Mouse (Mus musculus) right cerebral cortex, postnatal 25 days (tissue): ENCODE measurements around the gene Grip1.

Experiments
- DNase-seq: peaks from one replicate; pipeline ENCODE4 v3.0.0; 2022

Grip1 gene

DNA sequence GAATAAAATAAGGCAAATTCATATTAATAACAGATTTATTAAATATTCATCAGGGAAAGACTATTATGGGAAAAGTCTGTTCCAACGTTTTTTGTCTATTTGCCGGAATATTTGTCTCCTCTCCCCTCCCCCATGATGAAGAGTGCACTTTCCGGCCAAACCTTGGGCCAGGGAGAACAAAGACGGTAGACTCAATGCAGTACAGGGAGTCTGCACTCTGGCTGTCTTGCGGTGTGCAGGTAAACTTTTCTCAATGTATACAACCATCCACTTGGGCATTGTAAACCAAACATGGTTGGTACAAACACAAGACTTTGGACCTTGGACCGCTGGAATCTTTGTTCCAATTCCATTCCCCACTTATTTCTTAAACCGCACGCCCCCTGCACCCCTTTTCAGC, 525.8 kb downstream of the Grip1 start:
- no peak for DNase-seq

DNA sequence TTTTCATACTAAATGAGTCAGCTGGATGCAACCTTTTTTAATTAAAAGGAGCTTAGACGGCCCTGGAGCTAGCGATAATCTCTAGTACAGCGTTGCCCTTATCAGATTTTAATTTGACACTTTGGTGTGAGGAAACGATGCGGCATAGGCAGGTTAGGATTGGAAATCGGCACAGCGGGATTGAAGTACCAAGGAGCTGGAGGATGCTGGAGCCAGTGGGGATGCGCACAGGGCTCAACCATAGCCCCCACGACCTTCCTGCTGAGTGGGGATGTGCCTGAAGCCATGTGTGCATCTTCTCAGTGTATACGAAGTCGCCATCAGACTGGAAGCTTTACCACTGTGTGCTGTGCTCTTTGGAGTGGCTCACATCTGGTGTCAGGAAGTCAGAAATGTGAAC, 526.4 kb downstream of the Grip1 start:
- no peak for DNase-seq

- DNase-seq, result no peak
These were observed 530.7 kb downstream of the Grip1 start for GRCm38 (mm10) chr10:119984299-119984698.

DNA sequence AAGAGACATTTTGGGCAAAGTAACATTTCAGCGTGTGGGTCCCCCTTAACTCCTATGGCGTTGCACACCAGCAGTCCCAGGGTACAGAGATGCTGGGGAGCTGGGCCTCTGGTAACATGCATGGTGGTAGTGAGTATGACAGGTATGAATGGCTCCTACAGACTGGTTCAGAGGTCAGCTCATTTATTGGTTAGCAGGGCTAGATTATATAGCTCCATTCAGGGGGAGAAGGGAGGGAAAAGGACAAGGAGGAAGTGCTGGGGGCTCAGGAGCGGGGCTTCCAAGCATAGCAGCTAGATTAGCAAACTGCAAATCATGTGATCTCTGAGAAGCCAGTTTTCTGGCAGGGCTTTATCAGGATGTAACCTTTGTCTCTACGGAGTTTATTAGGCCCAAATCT, 544.8 kb downstream of the Grip1 start:
- DNase-seq, result no peak

- DNase-seq, result no peak
These were observed 548.5 kb downstream of the Grip1 start for GRCm38 (mm10) chr10:120002149-120002548.

DNA sequence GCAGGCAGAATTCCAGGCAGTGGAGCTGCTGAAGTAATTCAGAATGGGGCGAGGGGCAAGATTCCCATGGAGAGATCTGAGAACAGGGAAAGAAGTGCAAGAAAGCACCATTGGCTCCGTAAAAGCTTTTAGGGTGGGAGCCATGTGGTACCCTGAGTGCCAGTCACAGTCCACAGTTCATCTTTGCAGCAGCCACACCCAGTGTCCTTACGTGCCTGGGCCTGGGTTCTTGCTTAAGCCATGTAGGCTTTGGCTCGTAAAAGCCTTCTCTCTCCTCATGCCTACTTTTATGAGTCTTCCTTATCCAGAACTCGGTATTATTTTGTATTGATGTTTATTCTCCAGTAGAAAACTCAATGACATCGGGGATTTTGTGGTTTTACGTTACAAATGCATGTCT, 550.5 kb downstream of the Grip1 start:
- no peak for DNase-seq

- DNase-seq, result no peak
These were observed 552.0 kb downstream of the Grip1 start for GRCm38 (mm10) chr10:120005581-120005980.

DNA sequence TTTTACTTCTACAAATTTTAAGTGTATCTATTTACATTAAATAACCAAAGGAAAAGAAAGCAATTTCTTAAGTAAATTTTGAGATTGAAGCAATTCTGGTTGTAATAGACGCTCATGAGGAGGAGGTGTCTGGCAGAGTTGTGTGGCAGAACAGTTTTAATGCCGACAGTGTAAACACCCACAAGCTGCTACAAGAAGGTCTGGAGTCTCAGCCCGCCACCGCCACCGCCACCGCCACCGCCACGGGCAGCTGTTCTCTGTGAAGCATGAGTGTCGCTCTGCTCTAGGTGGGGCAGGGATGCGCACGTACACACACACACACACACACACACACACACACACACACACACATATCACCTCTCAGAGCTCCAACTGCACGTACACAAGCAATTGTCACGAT, 558.7 kb downstream of the Grip1 start:
- DNase-seq, result peak; percentile 27

DNA sequence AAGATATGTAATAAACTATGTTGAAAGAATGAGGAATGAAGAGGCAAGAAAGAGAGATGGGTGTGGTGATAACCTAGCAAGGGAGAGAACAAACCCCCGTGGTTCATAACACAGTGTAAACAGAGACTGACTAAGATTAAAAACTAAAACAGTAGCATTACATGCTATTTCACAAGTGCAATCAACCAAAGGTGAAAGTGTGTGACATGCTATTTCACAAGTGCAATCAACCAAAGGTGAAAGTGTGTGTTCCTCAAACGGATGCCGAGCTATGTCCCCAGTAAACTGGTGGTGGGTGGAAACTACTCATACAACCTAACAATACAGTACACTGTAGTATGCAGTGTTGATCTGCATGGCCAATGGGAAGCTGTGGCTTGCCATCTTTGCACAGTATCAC, 561.5 kb downstream of the Grip1 start:
- no peak for DNase-seq

DNA sequence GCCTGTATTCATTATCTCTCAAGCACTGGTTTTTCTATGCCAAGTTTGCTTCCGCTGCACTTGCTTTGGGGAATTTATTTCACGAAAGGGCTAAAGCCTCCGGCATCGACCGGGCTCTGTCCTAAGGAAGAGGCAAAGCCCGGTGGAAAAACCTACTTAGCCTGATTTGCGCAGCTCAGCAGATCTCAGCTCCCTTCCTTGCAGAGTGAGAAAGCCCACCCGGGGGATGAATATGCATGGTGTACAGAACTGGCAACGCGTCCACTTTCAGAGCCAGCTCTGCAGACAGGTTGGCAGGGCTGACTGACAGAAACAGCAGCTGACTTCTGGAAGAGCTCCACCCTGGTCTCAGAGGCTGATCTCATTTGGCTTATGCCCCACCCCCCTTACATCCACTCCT, 572.8 kb downstream of the Grip1 start:
- no peak for DNase-seq

DNA sequence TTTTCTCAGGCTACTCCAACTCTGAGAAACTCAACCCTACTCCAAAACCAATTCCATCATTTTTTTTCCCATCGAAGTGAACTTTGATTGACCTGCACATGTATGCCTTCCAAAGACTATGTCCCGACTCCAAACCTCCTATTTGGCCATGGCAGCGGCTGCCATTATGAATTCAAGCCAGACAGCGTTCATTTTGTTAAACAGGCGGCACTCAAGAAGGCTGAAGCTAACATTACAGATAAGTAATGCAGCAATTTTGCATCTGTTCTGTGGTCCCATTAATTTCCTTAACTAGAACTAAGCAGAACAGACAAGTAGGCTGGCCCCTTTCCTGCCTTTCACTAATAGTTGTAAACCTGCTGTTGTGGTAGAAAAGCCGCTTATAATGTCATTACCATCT, 577.3 kb downstream of the Grip1 start:
- DNase-seq, result no peak

DNA sequence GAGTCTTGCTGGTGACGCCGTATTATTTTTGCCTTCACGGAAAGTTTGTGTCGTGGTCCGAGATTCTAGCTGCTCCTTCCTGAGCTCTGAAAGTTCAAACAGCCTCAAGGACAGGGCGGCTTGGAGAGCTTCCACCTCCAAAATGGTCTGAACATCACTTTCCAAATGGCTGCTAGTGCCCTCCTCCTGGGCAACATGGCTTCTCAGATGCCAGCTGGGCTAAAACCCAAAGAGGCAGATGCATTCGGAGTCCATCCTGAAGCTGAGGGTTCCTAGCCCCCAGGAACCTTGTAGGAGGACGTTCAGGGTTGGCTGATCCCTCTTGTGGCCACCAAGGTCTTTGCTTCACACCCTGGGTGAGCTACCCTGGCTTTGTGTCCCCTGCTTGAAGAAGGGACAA, 577.7 kb downstream of the Grip1 start:
- DNase-seq, result no peak

DNA sequence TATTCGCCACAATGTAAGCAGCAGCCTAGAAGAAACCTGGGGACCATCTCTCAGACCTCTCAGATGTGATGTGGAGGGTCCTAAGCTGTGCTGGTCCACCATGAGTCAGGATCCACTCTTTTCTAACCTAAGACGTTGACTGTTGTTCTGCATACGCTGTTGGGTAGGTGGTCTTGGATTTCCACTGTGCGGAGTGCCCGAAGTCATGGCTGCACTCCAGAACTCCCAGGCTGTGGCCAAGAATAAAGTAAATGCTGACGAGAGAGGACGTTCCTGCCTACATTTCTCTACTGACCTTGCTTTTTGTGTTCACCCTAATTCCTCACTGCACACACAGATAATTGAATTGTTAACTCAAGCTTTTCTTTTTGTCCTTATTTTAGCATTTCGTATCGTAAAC, 580.2 kb downstream of the Grip1 start:
- no peak for DNase-seq

GRCm38 (mm10) chr10:120035211-120035733, 581.6 kb downstream of the Grip1 start:
- no peak for DNase-seq

DNA sequence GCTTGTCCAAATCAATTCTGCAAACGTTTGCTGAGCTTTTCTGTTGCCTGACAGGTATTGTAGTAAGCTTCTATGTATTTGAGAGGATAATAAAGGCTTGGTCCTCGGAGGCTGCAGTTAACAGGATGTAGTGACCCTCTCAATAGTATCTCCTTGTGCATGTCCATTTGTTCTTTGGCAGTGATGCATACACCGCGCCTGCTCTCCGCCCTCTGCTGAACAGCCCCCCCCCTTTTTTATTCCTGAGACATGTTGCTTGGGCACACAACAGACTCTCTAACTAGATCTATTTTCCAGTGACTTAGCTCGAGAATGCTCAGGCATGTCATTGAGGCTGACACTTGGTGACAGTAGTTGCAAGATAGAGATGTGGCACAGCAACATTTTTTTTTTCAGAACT, 582.2 kb downstream of the Grip1 start:
- DNase-seq, result no peak

GRCm38 (mm10) chr10:120038194-120038593, 584.6 kb downstream of the Grip1 start:
- peak; percentile 57 for DNase-seq

DNA sequence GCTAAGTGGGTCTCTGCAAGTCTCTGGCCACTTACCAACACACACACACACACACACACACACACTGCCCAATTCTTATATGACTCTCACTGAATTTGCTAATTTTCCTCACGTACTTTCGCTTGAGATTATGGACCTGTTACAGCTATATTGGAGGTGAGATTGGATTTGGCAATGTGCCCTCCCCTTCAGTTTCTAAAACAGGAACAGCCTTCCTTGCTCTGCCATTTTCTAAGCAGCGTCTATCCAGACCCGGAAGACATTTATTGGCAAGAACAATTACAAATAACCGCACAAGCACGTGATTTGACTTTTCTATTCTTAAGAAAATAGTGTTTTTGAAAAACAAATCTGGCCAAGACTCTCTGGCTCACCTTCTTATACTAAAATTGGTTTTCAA, 590.6 kb downstream of the Grip1 start:
- no peak for DNase-seq

DNA sequence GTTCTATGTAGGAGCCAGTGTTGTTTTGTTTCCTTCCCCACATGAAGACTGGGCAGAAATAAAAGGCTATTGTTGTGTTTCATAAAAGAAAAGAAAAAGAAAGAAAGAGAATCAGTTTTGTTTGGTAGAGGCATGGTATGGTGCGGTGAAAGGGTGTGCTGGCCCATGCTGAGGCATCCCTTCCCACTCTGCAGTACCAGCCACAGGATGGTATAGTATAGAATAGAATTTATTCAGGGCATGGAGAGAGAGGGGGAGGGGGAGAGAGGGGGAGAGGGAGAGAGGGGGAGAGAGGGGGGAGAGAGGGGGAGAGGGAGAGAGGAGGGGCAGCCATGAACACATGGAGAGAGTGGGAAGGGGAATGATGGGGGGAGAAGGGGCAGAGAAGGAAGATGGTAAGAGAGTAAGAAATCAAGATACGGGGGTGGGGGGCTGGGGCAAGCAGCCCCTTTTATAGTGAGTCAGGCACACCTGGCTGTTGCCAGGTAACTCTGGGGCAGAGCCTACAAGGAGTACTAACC, 591.1 kb downstream of the Grip1 start:
- no peak for DNase-seq

DNA sequence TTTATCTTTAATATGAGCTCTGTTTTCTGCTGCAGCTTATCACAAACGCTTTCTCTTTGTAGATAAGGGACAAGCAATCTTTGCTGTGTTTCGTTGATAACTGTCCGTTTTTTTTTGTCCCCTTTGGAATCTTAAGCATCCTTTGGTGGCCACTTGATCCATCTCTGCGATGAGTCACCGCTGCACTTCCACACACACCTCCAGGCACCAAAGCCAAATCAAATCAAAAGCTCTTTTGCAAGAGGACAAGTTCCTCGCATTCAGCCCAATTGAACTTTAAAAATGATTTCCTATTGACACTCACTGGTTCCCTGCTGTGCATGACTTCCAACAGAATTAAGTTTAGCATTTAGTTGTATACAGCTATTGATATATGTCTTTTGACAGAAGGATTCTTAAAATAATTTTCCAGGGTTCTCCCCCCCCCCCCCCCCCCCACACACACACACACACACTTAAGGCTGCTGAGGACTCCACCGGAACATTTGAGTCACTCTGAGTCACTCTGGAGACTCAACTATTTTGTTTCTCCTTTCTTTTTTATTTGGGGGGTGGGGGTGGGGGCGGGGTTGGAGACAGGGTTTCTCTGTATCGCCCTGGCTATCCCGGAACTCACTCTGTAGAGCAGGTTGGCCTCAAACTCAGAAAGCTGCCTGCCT, 607.1 kb downstream of the Grip1 start:
- no peak for DNase-seq

- DNase-seq, result no peak
These were observed 607.9 kb downstream of the Grip1 start for GRCm38 (mm10) chr10:120061238-120062130.

DNA sequence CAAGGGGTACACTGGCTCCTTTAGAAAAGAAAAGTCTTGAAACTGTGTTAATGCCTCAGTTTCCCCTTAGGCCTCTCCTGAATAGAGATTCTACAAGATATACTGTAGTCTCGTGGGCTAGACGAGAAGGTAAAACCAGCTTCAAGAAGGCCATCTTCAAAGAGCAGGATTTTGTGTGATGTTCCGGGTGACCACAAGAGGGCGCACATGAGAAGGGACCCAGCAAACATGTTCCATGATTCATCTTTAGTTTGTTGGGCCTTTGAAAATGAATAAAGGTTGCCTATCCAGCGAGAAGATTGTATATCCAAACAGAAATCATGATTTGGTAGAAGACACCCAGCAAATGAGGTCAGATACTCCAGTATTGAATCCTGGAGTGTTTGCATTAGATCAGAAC, 610.8 kb downstream of the Grip1 start:
- peak; percentile 20 for DNase-seq

DNA sequence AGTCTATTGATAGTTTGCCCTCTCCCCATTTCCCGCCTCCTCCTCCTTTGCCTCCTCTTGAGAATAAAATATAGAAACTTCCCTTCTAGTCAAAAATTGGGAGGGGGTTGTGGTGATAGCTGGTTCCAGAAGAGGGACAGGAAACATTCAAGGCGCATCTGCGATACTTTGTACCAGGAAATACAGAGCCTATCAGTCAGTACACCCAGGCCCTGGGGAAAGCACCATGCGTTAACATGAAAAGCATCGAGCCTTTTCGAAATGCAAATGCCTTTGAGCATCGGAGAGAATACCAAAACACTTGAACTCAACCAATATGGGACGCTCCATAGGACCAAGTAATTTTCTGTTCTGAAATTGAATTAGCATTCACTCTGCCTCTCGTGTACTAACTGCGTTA, 612.7 kb downstream of the Grip1 start:
- no peak for DNase-seq

DNA sequence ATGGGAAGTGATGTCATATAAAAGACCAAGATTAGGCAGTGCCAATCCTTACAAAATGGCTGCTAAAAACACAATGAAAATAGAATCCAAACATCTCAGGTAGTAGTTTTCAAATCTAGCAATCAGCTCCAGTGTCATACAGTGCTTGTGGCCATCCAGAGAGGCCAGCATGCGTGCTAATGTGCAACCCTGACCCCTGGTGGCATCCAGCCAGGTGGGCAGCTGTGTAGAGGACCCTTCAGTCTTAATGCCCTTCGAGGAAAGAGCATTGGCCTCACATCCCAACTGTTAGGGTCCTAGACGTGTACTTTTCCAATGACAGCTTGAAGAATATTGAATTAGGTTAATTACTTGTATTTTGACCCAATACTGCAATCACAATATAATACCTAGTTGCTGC, 624.2 kb downstream of the Grip1 start:
- DNase-seq, result no peak

- DNase-seq, result no peak
These were observed 638.9 kb downstream of the Grip1 start for GRCm38 (mm10) chr10:120092548-120092947.
